Mouse (Mus musculus): ENCODE measurements around the gene Acap1. TPM values are rescaled to one million over a fixed set of nuclear protein-coding genes. Genes with fewer than 3 reads are reported as not detected.

Gene Acap1
- polyA plus RNA-seq, 1 experiment = 179 TPM

GRCm38 (mm10) chr11:69913554-69914371 is 18.4 kb upstream of the Acap1 start, which contains the start of gene Gps2:
Gps2 (plus strand) TSS chr11:69913888.
- WGBS = 1% methylated on average over 61 of the region's 61 CpGs
- peak within 1 kb of the TSS; percentile 90 for H3K27ac ChIP-seq (ENCODE audit: control insufficient read depth, insufficient read depth, low read depth, low read length, poor library complexity)
- peaks cover 3% of the 10 kb centered on the region for H3K4me1 ChIP-seq (ENCODE audit: control insufficient read depth, insufficient read depth, low read length)
- peak; percentile 69; the same call in 1 of the 2 replicates for TF ChIP-seq POLR2A (IDR thresholded peaks at IDR 0.05; ENCODE audit: borderline replicate concordance, control insufficient read depth, low read depth, low read length)
- no peak for TF ChIP-seq CTCF (IDR thresholded peaks at IDR 0.05; ENCODE audit: control insufficient read depth, insufficient read depth, low read length)
- peak within 1 kb of the TSS; percentile 92 for H3K4me3 ChIP-seq (replicated peaks; ENCODE audit: control insufficient read depth, low read depth, low read length)

GRCm38 (mm10) chr11:69912716-69913530 is 17.6 kb upstream of the Acap1 start:
- 0 out of 2 replicates have a peak overlapping the region, but pooled peaks have one; percentile 0 for H3K27ac ChIP-seq (ENCODE audit: control insufficient read depth, insufficient read depth, low read depth, low read length, poor library complexity)
- 77% methylated on average over 15 of the region's 15 CpGs for WGBS
- H3K4me3 ChIP-seq (replicated peaks; ENCODE audit: control insufficient read depth, low read depth, low read length) = peak overlapping the region; percentile 92
- peaks cover 3% of the 10 kb centered on the region for H3K4me1 ChIP-seq (ENCODE audit: control insufficient read depth, insufficient read depth, low read length)
- no peak for TF ChIP-seq CTCF (IDR thresholded peaks at IDR 0.05; ENCODE audit: control insufficient read depth, insufficient read depth, low read length)
- no peak for TF ChIP-seq POLR2A (IDR thresholded peaks at IDR 0.05; ENCODE audit: borderline replicate concordance, control insufficient read depth, low read depth, low read length)

GRCm38 (mm10) chr11:69911701-69912100 is 16.4 kb upstream of the Acap1 start:
- TF ChIP-seq POLR2A (IDR thresholded peaks at IDR 0.05; ENCODE audit: borderline replicate concordance, control insufficient read depth, low read depth, low read length) = no peak
- no peak for TF ChIP-seq CTCF (IDR thresholded peaks at IDR 0.05; ENCODE audit: control insufficient read depth, insufficient read depth, low read length)
- Histone ChIP-seq H3K4me1 (ENCODE audit: control insufficient read depth, insufficient read depth, low read length) (peaks cover 3% of the 10 kb centered on the region), H3K4me3 (replicated peaks; ENCODE audit: control insufficient read depth, low read depth, low read length) (no peak overlapping the region), H3K27ac (ENCODE audit: control insufficient read depth, insufficient read depth, low read depth, low read length, poor library complexity) (no peak overlapping the region)
- WGBS = 80% methylated on average over 6 of the region's 6 CpGs

- 92% methylated on average over 17 of the region's 17 CpGs for WGBS
- H3K4me3 ChIP-seq (replicated peaks; ENCODE audit: control insufficient read depth, low read depth, low read length) = no peak overlapping the region
- peaks cover 3% of the 10 kb centered on the region for H3K4me1 ChIP-seq (ENCODE audit: control insufficient read depth, insufficient read depth, low read length)
- H3K27ac ChIP-seq (ENCODE audit: control insufficient read depth, insufficient read depth, low read depth, low read length, poor library complexity) = no peak overlapping the region
- TF ChIP-seq POLR2A (IDR thresholded peaks at IDR 0.05; ENCODE audit: borderline replicate concordance, control insufficient read depth, low read depth, low read length) (no peak), CTCF (IDR thresholded peaks at IDR 0.05; ENCODE audit: control insufficient read depth, insufficient read depth, low read length) (no peak)
Measured at GRCm38 (mm10) chr11:69910781-69911560, 15.6 kb upstream of the Acap1 start.

GRCm38 (mm10) chr11:69910177-69910576 is 14.8 kb upstream of the Acap1 start:
- no peak overlapping the region for H3K4me3 ChIP-seq (replicated peaks; ENCODE audit: control insufficient read depth, low read depth, low read length)
- no peak for TF ChIP-seq POLR2A (IDR thresholded peaks at IDR 0.05; ENCODE audit: borderline replicate concordance, control insufficient read depth, low read depth, low read length)
- no peak for TF ChIP-seq CTCF (IDR thresholded peaks at IDR 0.05; ENCODE audit: control insufficient read depth, insufficient read depth, low read length)
- WGBS = 89% methylated on average over 8 of the region's 8 CpGs

GRCm38 (mm10) chr11:69909174-69909573 is 13.8 kb upstream of the Acap1 start:
- Histone ChIP-seq H3K4me1 (ENCODE audit: control insufficient read depth, insufficient read depth, low read length) (peaks cover 3% of the 10 kb centered on the region), H3K4me3 (replicated peaks; ENCODE audit: control insufficient read depth, low read depth, low read length) (no peak overlapping the region), H3K27ac (ENCODE audit: control insufficient read depth, insufficient read depth, low read depth, low read length, poor library complexity) (no peak overlapping the region)
- WGBS = 89% methylated on average over 5 of the region's 5 CpGs
- TF ChIP-seq POLR2A (IDR thresholded peaks at IDR 0.05; ENCODE audit: borderline replicate concordance, control insufficient read depth, low read depth, low read length) (no peak), CTCF (IDR thresholded peaks at IDR 0.05; ENCODE audit: control insufficient read depth, insufficient read depth, low read length) (no peak)

More at GRCm38 (mm10) chr11:69910177-69910576, 14.8 kb upstream of the Acap1 start:
- H3K4me1 ChIP-seq (ENCODE audit: control insufficient read depth, insufficient read depth, low read length) = peaks cover 3% of the 10 kb centered on the region
- H3K27ac ChIP-seq (ENCODE audit: control insufficient read depth, insufficient read depth, low read depth, low read length, poor library complexity) = no peak overlapping the region

GRCm38 (mm10) chr11:69908645-69909044 is 13.3 kb upstream of the Acap1 start:
- peaks cover 3% of the 10 kb centered on the region for H3K4me1 ChIP-seq (ENCODE audit: control insufficient read depth, insufficient read depth, low read length)
- TF ChIP-seq POLR2A (IDR thresholded peaks at IDR 0.05; ENCODE audit: borderline replicate concordance, control insufficient read depth, low read depth, low read length) (no peak), CTCF (IDR thresholded peaks at IDR 0.05; ENCODE audit: control insufficient read depth, insufficient read depth, low read length) (no peak)
- no peak overlapping the region for H3K4me3 ChIP-seq (replicated peaks; ENCODE audit: control insufficient read depth, low read depth, low read length)
- 92% methylated on average over 11 of the region's 11 CpGs for WGBS
- no peak overlapping the region for H3K27ac ChIP-seq (ENCODE audit: control insufficient read depth, insufficient read depth, low read depth, low read length, poor library complexity)

All from bone marrow, adult 2 months (tissue).